Mouse (Mus musculus) stomach, postnatal 0 days (tissue): ENCODE results near the gene Btbd9. TPM values are rescaled to one million over a fixed set of nuclear protein-coding genes. Genes with fewer than 3 reads are reported as not detected.
A peak's percentile ranks its signal among the peaks of the same experiment; 100 is the strongest.

Source experiments
- ATAC-seq: fragments of 200-750 bp; cut with Nextera tagmentation; 2 replicates; pipeline ENCODE4 v1.8.0; 2017; ENCODE audit not compliant: low FRiP score, low TSS enrichment
- DNase-seq: peaks from one replicate; pipeline ENCODE4 v3.0.0-alpha.2; 2016; ENCODE audit warnings: low spot score
- H3K27ac ChIP-seq: fragments of 300-500 bp; sonication (generic); replicated peaks from 2 replicates; pipeline ENCODE4 v1.5.1; 2014; ENCODE audit warnings: mild to moderate bottlenecking, control low read depth
- H3K27me3 ChIP-seq: fragments of 300-500 bp; sonication (generic); 2 replicates; pipeline ENCODE4 v1.6.1; 2014; ENCODE audit warnings: low read length; ENCODE audit not compliant: control insufficient read depth, insufficient read depth
- H3K36me3 ChIP-seq: fragments of 300-500 bp; sonication (generic); 2 replicates; pipeline ENCODE4 v1.6.1; 2014; ENCODE audit warnings: low read length, mixed read lengths; ENCODE audit not compliant: control insufficient read depth, insufficient read depth
- H3K4me1 ChIP-seq: fragments of 300-500 bp; sonication (generic); replicated peaks from 2 replicates; pipeline ENCODE4 v1.6.1; 2014; ENCODE audit warnings: antibody characterized with exemption; ENCODE audit not compliant: control insufficient read depth, insufficient read depth
- H3K4me2 ChIP-seq: fragments of 300-500 bp; sonication (generic); replicated peaks from 2 replicates; pipeline ENCODE4 v1.6.1; 2014; ENCODE audit warnings: low read depth, mild to moderate bottlenecking, control low read depth, moderate library complexity
- H3K4me3 ChIP-seq: fragments of 300-500 bp; sonication (generic); 2 replicates; pipeline ENCODE4 v1.5.1; 2014; ENCODE audit warnings: low read depth, low read length, control low read depth
- H3K9ac ChIP-seq: fragments of 300-500 bp; sonication (generic); 2 replicates; pipeline ENCODE4 v1.6.1; 2014; ENCODE audit warnings: mild to moderate bottlenecking, low read length, control low read depth, mixed read lengths
- H3K9me3 ChIP-seq: fragments of 300-500 bp; sonication (generic); 2 replicates; pipeline ENCODE4 v1.6.1; 2016; ENCODE audit warnings: low read length; ENCODE audit not compliant: control insufficient read depth
- CTCF ChIP-seq: IDR thresholded peaks from 2 replicates; pipeline ENCODE4 v1.5.1; 2016; ENCODE audit warnings: antibody characterized with exemption, low read depth, mild to moderate bottlenecking, moderate library complexity
- EP300 ChIP-seq: optimal IDR thresholded peaks from 2 replicates; pipeline ENCODE3; 2016; ENCODE audit warnings: antibody characterized with exemption
- WGBS: fragments of 180-500 bp; shearing (Covaris S2); extraction: QIAGEN DNeasy Blood & Tissue Kit; methylation state at CpG from one replicate; pipeline ENCODE4 v1.1.7; 2014; 5-methylcytosine and 5-hydroxymethylcytosine counted together
- polyA plus RNA-seq: library from polyadenylated mRNA; unstranded; fragments of >200 nt; fragmentation: Nextera tagmentation; extraction: Ambion mirVana; gene quantifications from 2 replicates; pipeline ENCODE4 v1.2.1, GENCODE M21; 2015

Btbd9 gene
- polyA plus RNA-seq, 1 experiment from 2014 or later: 34.6 TPM

GRCm38 (mm10) chr17:30243540-30243939, 332.7 kb downstream of the Btbd9 start:
- H3K36me3 ChIP-seq: no peaks in the 10 kb centered on the region
- 65% methylated on average over 7 of the region's 7 CpGs for WGBS

GRCm38 (mm10) chr17:30242647-30243046, 333.6 kb downstream of the Btbd9 start:
- Histone ChIP-seq H3K4me1 (0 out of 2 replicates have a peak, but pooled peaks cover 3% of the 10 kb centered on the region), H3K4me3 (no peak overlapping the region), H3K36me3 (no peaks in the 10 kb centered on the region), H3K4me2 (no peak overlapping the region), H3K27me3 (no peaks in the 10 kb centered on the region), H3K9ac (no peak overlapping the region), H3K27ac (no peak overlapping the region), H3K9me3 (no peaks in the 10 kb centered on the region)
- DNase-seq (no peak), ATAC-seq (no peak)
- TF ChIP-seq CTCF: no peak
- TF ChIP-seq EP300: no peak
- 90% methylated on average over 4 of the region's 4 CpGs for WGBS

More at GRCm38 (mm10) chr17:30243540-30243939, 332.7 kb downstream of the Btbd9 start:
- DNase-seq (no peak), ATAC-seq (no peak)
- no peak overlapping the region for H3K4me2 ChIP-seq
- H3K4me1 ChIP-seq: 0 out of 2 replicates have a peak, but pooled peaks cover 3% of the 10 kb centered on the region
- no peaks in the 10 kb centered on the region for H3K9me3 ChIP-seq
- H3K4me3 ChIP-seq: no peak overlapping the region
- no peak overlapping the region for H3K9ac ChIP-seq
- no peak for TF ChIP-seq EP300
- TF ChIP-seq CTCF: peak; percentile 13; the same call in 1 of the 2 replicates
- no peaks in the 10 kb centered on the region for H3K27me3 ChIP-seq
- no peak overlapping the region for H3K27ac ChIP-seq

GRCm38 (mm10) chr17:30241720-30242322, 334.5 kb downstream of the Btbd9 start:
- Histone ChIP-seq H3K27ac (no peak overlapping the region), H3K9ac (no peak overlapping the region), H3K9me3 (no peaks in the 10 kb centered on the region), H3K27me3 (no peaks in the 10 kb centered on the region), H3K4me2 (no peak overlapping the region), H3K4me3 (no peak overlapping the region), H3K36me3 (no peaks in the 10 kb centered on the region), H3K4me1 (0 out of 2 replicates have a peak, but pooled peaks cover 3% of the 10 kb centered on the region)
- WGBS: 48% methylated on average over 17 of the region's 17 CpGs
- TF ChIP-seq CTCF (no peak), EP300 (no peak)
- ATAC-seq (no peak), DNase-seq (no peak)

- H3K36me3 ChIP-seq: no peaks in the 10 kb centered on the region
- H3K27me3 ChIP-seq: no peaks in the 10 kb centered on the region
- no peaks in the 10 kb centered on the region for H3K9me3 ChIP-seq
- DNase-seq (no peak), ATAC-seq (no peak)
- H3K27ac ChIP-seq: no peak overlapping the region
- no peak overlapping the region for H3K9ac ChIP-seq
- H3K4me2 ChIP-seq: no peak overlapping the region
- 71% methylated on average over 6 of the region's 6 CpGs for WGBS
- TF ChIP-seq EP300 (no peak), CTCF (no peak)
- 0 out of 2 replicates have a peak, but pooled peaks cover 3% of the 10 kb centered on the region for H3K4me1 ChIP-seq
- H3K4me3 ChIP-seq: no peak overlapping the region
These were observed 335.2 kb downstream of the Btbd9 start for GRCm38 (mm10) chr17:30241061-30241460.

GRCm38 (mm10) chr17:30240659-30241058, 335.6 kb downstream of the Btbd9 start:
- no peaks in the 10 kb centered on the region for H3K36me3 ChIP-seq
- no peak overlapping the region for H3K9ac ChIP-seq
- DNase-seq (no peak), ATAC-seq (no peak)
- H3K4me3 ChIP-seq: no peak overlapping the region
- H3K27me3 ChIP-seq: no peaks in the 10 kb centered on the region
- H3K27ac ChIP-seq: no peak overlapping the region
- H3K9me3 ChIP-seq: no peaks in the 10 kb centered on the region
- no peak overlapping the region for H3K4me2 ChIP-seq
- WGBS: 83% methylated on average over 4 of the region's 4 CpGs
- H3K4me1 ChIP-seq: 0 out of 2 replicates have a peak, but pooled peaks cover 3% of the 10 kb centered on the region
- TF ChIP-seq EP300 (no peak), CTCF (no peak)

GRCm38 (mm10) chr17:30239458-30239857, 336.8 kb downstream of the Btbd9 start:
- Histone ChIP-seq H3K4me1 (0 out of 2 replicates have a peak, but pooled peaks cover 3% of the 10 kb centered on the region), H3K4me3 (no peak overlapping the region), H3K27me3 (no peaks in the 10 kb centered on the region), H3K27ac (no peak overlapping the region), H3K9me3 (no peaks in the 10 kb centered on the region), H3K9ac (no peak overlapping the region), H3K36me3 (no peaks in the 10 kb centered on the region), H3K4me2 (no peak overlapping the region)
- DNase-seq (no peak), ATAC-seq (no peak)
- no peak for TF ChIP-seq EP300
- no peak for TF ChIP-seq CTCF
- WGBS: 47% methylated on average over 5 of the region's 5 CpGs
